Mouse (Mus musculus): ENCODE results near the gene Slc35f1.

Gene Slc35f1

GRCm38 (mm10) chr10:52690334-52690991 is at the start of gene Slc35f1:
Gene Slc35f1 (plus strand): TSS chr10:52690533.
- DNase-seq: peak in 1 of 2 experiments; percentile 6

- no peak for DNase-seq
Observed at GRCm38 (mm10) chr10:52671234-52671633, 19.1 kb upstream of the Slc35f1 start.

- DNase-seq: no peak
Observed at GRCm38 (mm10) chr10:52690992-52691731, 829 bp downstream of the Slc35f1 start.

GRCm38 (mm10) chr10:52703688-52704087 is 13.4 kb downstream of the Slc35f1 start:
- no peak for DNase-seq

GRCm38 (mm10) chr10:52704101-52705051 is 14.0 kb downstream of the Slc35f1 start:
- DNase-seq: no peak

- no peak for DNase-seq
Observed at GRCm38 (mm10) chr10:52709482-52709881, 19.1 kb downstream of the Slc35f1 start.

- no peak for DNase-seq
Observed at GRCm38 (mm10) chr10:52712166-52712565, 21.8 kb downstream of the Slc35f1 start.

GRCm38 (mm10) chr10:52714557-52714956 is 24.2 kb downstream of the Slc35f1 start:
- no peak for DNase-seq

GRCm38 (mm10) chr10:52715146-52715545 is 24.8 kb downstream of the Slc35f1 start:
- DNase-seq: no peak

- no peak for DNase-seq
Observed at GRCm38 (mm10) chr10:52718199-52718917, 28.0 kb downstream of the Slc35f1 start.

GRCm38 (mm10) chr10:52726674-52727073 is 36.3 kb downstream of the Slc35f1 start:
- DNase-seq: no peak

GRCm38 (mm10) chr10:52742671-52743379 is 52.5 kb downstream of the Slc35f1 start:
- DNase-seq: no peak

- DNase-seq: no peak
Observed at GRCm38 (mm10) chr10:52743831-52744230, 53.5 kb downstream of the Slc35f1 start.

GRCm38 (mm10) chr10:52748028-52748597 is 57.8 kb downstream of the Slc35f1 start:
- no peak for DNase-seq

- no peak for DNase-seq
Observed at GRCm38 (mm10) chr10:52755949-52756679, 65.8 kb downstream of the Slc35f1 start.

GRCm38 (mm10) chr10:52757496-52758260 is 67.3 kb downstream of the Slc35f1 start:
- no peak for DNase-seq

GRCm38 (mm10) chr10:52758589-52758988 is 68.3 kb downstream of the Slc35f1 start:
- DNase-seq: no peak

- no peak for DNase-seq
Observed at GRCm38 (mm10) chr10:52760527-52760926, 70.2 kb downstream of the Slc35f1 start.

- no peak for DNase-seq
Observed at GRCm38 (mm10) chr10:52779926-52780485, 89.7 kb downstream of the Slc35f1 start.

GRCm38 (mm10) chr10:52787075-52787474 is 96.7 kb downstream of the Slc35f1 start:
- DNase-seq: no peak
